ENCODE assay signal across 8 mouse cellular contexts in the genomic region with DNA sequence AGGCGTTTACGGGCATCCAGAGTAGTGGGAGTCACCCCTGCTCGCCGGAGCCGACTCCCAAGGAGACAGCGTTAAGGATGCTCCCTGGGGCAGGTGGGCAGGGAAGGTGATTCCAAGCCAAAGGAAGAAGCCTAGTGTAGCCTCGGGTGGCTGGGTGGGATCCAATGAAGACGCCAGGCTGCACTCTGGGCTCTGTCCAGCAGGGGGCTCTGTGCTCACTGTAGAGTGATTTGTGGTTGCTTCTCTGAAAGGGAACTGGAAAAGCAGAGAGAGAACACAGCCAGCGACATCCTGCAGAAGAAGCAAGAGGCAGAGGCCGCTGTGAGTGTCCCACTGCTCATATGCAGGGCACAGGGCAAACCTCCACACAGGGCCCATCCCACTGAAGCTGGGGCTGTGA. TPM values are rescaled to one million over a fixed set of nuclear protein-coding genes. Genes with fewer than 3 reads are reported as not detected.
DNase-seq lines count a peak whose midpoint lies in the region; ATAC-seq lines count a peak whose summit lies in the region.

No protein-coding gene starts in this region.

- H3K27me3 ChIP-seq in forebrain, embryonic 11.5 days (ENCODE audit: control insufficient read depth, insufficient read depth, low read length), result no peaks in the 10 kb centered on the region
- H3K27me3 ChIP-seq in hindbrain, embryonic 11.5 days (ENCODE audit: control insufficient read depth, insufficient read depth, low read length), result no peaks in the 10 kb centered on the region

- H3K9ac ChIP-seq in forebrain, embryonic 11.5 days (ENCODE audit: low read length), result no peak overlapping the region
- no peak overlapping the region for H3K9ac ChIP-seq in hindbrain, embryonic 11.5 days (ENCODE audit: low read depth, low read length)

- H3K4me3 ChIP-seq in forebrain, embryonic 11.5 days (ENCODE audit: low read depth, low read length), result no peak overlapping the region
- H3K4me3 ChIP-seq in hindbrain, embryonic 11.5 days (ENCODE audit: low read depth, low read length), result no peak overlapping the region

- H3K27ac ChIP-seq in forebrain, embryonic 11.5 days (ENCODE audit: low read depth, low read length), result no peak overlapping the region
- no peak overlapping the region for H3K27ac ChIP-seq in hindbrain, embryonic 11.5 days (ENCODE audit: low read depth, low read length)

- no peak overlapping the region for H3K4me2 ChIP-seq in forebrain, embryonic 11.5 days (ENCODE audit: low read depth, low read length, severe bottlenecking)
- no peak overlapping the region for H3K4me2 ChIP-seq in hindbrain, embryonic 11.5 days (replicated peaks; ENCODE audit: low read depth, low read length)

- H3K36me3 ChIP-seq in forebrain, embryonic 11.5 days (ENCODE audit: control insufficient read depth, insufficient read depth, low read length), result peaks cover 6% of the 10 kb centered on the region
- H3K36me3 ChIP-seq in hindbrain, embryonic 11.5 days (ENCODE audit: control insufficient read depth, insufficient read depth, low read length), result peaks cover 11% of the 10 kb centered on the region

- peak; percentile 62 for DNase-seq in Muller cell, postnatal 12 days (ENCODE audit: inconsistent ontology term)
- peak; percentile 82 for DNase-seq in c-Kit-positive CD71-negative TER-119-negative erythroid progenitor cells, embryonic 14.5 days (ENCODE audit: low read depth)
- DNase-seq in forebrain, embryonic 11.5 days (ENCODE audit: low spot score), result peak; percentile 91
- peak; percentile 94 for DNase-seq in hindbrain, embryonic 11.5 days (ENCODE audit: low spot score)
- peak; percentile 77 for DNase-seq in left cerebral cortex, adult 11 months (ENCODE audit: low spot score)
- DNase-seq in right cerebral cortex, postnatal 10 days (ENCODE audit: low spot score in 2 of 2), result peak; percentile 90 to 92
- DNase-seq in urinary bladder, postnatal 4 days (ENCODE audit: low spot score in 2 of 2), result peak; percentile 68 to 86

- WGBS in forebrain, embryonic 11.5 days, result 48% methylated on average over 10 of the region's 10 CpGs
- WGBS in hindbrain, embryonic 11.5 days, result 44% methylated on average over 10 of the region's 10 CpGs

- no peak for ATAC-seq in forebrain, embryonic 11.5 days (replicated peaks; ENCODE audit: low FRiP score)
- no peak for ATAC-seq in hindbrain, embryonic 11.5 days (ENCODE audit: low FRiP score)
- peak; percentile 72 for ATAC-seq in megakaryocyte progenitor cell, adult 5-6 weeks (replicated peaks; ENCODE audit: poor library complexity)

- no peaks in the 10 kb centered on the region; the same call in 1 of the 2 replicates for H3K9me3 ChIP-seq in forebrain, embryonic 11.5 days (ENCODE audit: control insufficient read depth, low read length)
- H3K9me3 ChIP-seq in hindbrain, embryonic 11.5 days (ENCODE audit: control insufficient read depth, low read length), result no peaks in the 10 kb centered on the region

- H3K4me1 ChIP-seq in forebrain, embryonic 11.5 days (replicated peaks; ENCODE audit: control insufficient read depth, insufficient read depth, low read length), result no peaks in the 10 kb centered on the region
- H3K4me1 ChIP-seq in hindbrain, embryonic 11.5 days (replicated peaks; ENCODE audit: control insufficient read depth, insufficient read depth, low read length), result no peaks in the 10 kb centered on the region

RNA-seq across cellular contexts. Expression of a gene that starts 11.0 kb away (rescaled TPM):
- 25.1 and 28.9 TPM in 2 replicates for polyA plus RNA-seq in forebrain, embryonic 11.5 days (2014; fragmentation: Nextera tagmentation; extraction: Ambion mirVana)
- 20.0 and 20.4 TPM in 2 replicates for polyA plus RNA-seq in hindbrain, embryonic 11.5 days (2014; fragmentation: Nextera tagmentation; extraction: Ambion mirVana)
- total RNA-seq in megakaryocyte progenitor cell, adult 5-6 weeks (2015), result 7.2 and 8.0 TPM in 2 replicates
- 6.1 and 6.4 TPM in 2 replicates for total RNA-seq in megakaryocyte progenitor cell, adult 5-6 weeks (2017)

RNA-seq across cellular contexts. Expression of a gene that starts 18.3 kb away (rescaled TPM):
- polyA plus RNA-seq in forebrain, embryonic 11.5 days (2014; fragmentation: Nextera tagmentation; extraction: Ambion mirVana), result 27.0 and 28.6 TPM in 2 replicates
- 15.2 and 19.4 TPM in 2 replicates for polyA plus RNA-seq in hindbrain, embryonic 11.5 days (2014; fragmentation: Nextera tagmentation; extraction: Ambion mirVana)
- total RNA-seq in megakaryocyte progenitor cell, adult 5-6 weeks (2015), result 2.8 and 4.6 TPM in 2 replicates
- 1.0 and 2.7 TPM in 2 replicates for total RNA-seq in megakaryocyte progenitor cell, adult 5-6 weeks (2017)

RNA-seq across cellular contexts. Expression of a gene that starts 30.9 kb away (rescaled TPM):
- polyA plus RNA-seq in forebrain, embryonic 11.5 days (2014; fragmentation: Nextera tagmentation; extraction: Ambion mirVana), result 3.9 and 5.3 TPM in 2 replicates
- 2.7 and 3.0 TPM in 2 replicates for polyA plus RNA-seq in hindbrain, embryonic 11.5 days (2014; fragmentation: Nextera tagmentation; extraction: Ambion mirVana)
- total RNA-seq in megakaryocyte progenitor cell, adult 5-6 weeks (2015), result 3.4 and 3.6 TPM in 2 replicates
- total RNA-seq in megakaryocyte progenitor cell, adult 5-6 weeks (2017), result 6.6 and 7.9 TPM in 2 replicates

RNA-seq across cellular contexts. Expression of a gene that starts 44.3 kb away (rescaled TPM):
- polyA plus RNA-seq in forebrain, embryonic 11.5 days (2014; fragmentation: Nextera tagmentation; extraction: Ambion mirVana), result 94.4 and 96.9 TPM in 2 replicates
- polyA plus RNA-seq in hindbrain, embryonic 11.5 days (2014; fragmentation: Nextera tagmentation; extraction: Ambion mirVana), result 73.8 and 80.1 TPM in 2 replicates
- 35.5 and 45.2 TPM in 2 replicates for total RNA-seq in megakaryocyte progenitor cell, adult 5-6 weeks (2015)
- 89.2 and 106 TPM in 2 replicates for total RNA-seq in megakaryocyte progenitor cell, adult 5-6 weeks (2017)

RNA-seq across cellular contexts. Expression of a gene that starts 49.7 kb away (rescaled TPM):
- polyA plus RNA-seq in forebrain, embryonic 11.5 days (2014; fragmentation: Nextera tagmentation; extraction: Ambion mirVana), result 20.7 and 26.7 TPM in 2 replicates
- polyA plus RNA-seq in hindbrain, embryonic 11.5 days (2014; fragmentation: Nextera tagmentation; extraction: Ambion mirVana), result 18.0 and 19.6 TPM in 2 replicates
- 7.4 and 10.3 TPM in 2 replicates for total RNA-seq in megakaryocyte progenitor cell, adult 5-6 weeks (2015)
- total RNA-seq in megakaryocyte progenitor cell, adult 5-6 weeks (2017), result 4.8 and 6.6 TPM in 2 replicates
